Mouse (Mus musculus): ENCODE data around the gene Dnajb11. TPM values are rescaled to one million over a fixed set of nuclear protein-coding genes. Genes with fewer than 3 reads are reported as not detected.

Gene Dnajb11
- polyA plus RNA-seq, 1 experiment from 2014 or later = 105 TPM

DNA sequence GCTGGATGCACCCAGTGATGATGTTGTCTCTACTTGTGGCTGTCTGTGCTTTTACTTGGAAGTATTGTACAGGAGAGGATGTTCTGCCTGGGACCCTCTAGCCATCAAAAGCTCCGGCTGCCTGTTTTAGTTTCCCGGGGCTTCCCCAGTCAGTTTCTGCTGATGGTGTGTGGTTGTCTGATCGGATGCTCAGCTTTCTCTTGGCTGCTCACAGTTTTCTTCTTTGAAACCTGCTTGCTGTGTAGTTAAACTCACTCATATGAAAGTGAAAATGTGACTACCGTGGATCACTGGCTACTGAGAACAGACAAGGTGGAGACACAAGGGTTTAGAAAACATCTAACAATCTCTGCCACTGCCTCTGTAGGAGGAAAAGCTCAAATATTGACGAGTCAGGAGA is 25.8 kb downstream of the Dnajb11 start:
- ATAC-seq (ENCODE audit: insufficient number of reproducible peaks, low FRiP score, low TSS enrichment, low read depth) = no peak
- H3K9me3 ChIP-seq (replicated peaks) = no peaks in the 10 kb centered on the region
- H3K4me3 ChIP-seq (replicated peaks) = no peak overlapping the region
- H3K9ac ChIP-seq = no peak overlapping the region
- H3K4me2 ChIP-seq (replicated peaks) = no peak overlapping the region
- H3K36me3 ChIP-seq = no peaks in the 10 kb centered on the region
- 73% methylated on average over 5 of the region's 5 CpGs for WGBS
- H3K27ac ChIP-seq (replicated peaks) = no peak overlapping the region
- H3K27me3 ChIP-seq = no peaks in the 10 kb centered on the region; the same call in 1 of the 2 replicates
- H3K4me1 ChIP-seq = peaks cover 12% of the 10 kb centered on the region

DNA sequence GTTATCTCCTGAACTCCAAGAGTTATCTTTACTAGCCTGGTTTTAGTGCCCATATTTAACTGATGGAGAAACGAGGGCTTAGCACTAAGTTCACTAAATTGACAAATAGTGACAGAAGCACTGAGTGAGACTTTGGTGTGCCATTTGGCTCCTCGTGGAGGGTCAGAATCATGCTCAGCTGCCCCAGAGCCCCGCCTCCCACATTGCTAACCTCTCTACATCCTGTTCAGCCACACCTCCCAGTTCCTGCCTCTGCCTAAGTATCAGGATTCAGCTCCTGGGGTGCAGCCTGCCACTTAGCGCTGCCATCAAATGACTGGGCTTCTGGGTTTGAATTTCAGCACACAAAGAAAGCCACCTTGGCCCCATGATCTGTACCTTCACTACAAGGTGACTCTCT is 27.7 kb downstream of the Dnajb11 start:
- H3K36me3 ChIP-seq = no peaks in the 10 kb centered on the region
- no peaks in the 10 kb centered on the region for H3K9me3 ChIP-seq (replicated peaks)
- H3K9ac ChIP-seq = no peak overlapping the region
- no peak overlapping the region for H3K27ac ChIP-seq (replicated peaks)
- H3K4me3 ChIP-seq (replicated peaks) = no peak overlapping the region
- no peak overlapping the region for H3K4me2 ChIP-seq (replicated peaks)
- no peak for ATAC-seq (ENCODE audit: insufficient number of reproducible peaks, low FRiP score, low TSS enrichment, low read depth)
- H3K27me3 ChIP-seq = no peaks in the 10 kb centered on the region; the same call in 1 of the 2 replicates
- H3K4me1 ChIP-seq = peaks cover 9% of the 10 kb centered on the region; the same call in 1 of the 2 replicates
- WGBS = 45% methylated on average over 4 of the region's 4 CpGs

DNA sequence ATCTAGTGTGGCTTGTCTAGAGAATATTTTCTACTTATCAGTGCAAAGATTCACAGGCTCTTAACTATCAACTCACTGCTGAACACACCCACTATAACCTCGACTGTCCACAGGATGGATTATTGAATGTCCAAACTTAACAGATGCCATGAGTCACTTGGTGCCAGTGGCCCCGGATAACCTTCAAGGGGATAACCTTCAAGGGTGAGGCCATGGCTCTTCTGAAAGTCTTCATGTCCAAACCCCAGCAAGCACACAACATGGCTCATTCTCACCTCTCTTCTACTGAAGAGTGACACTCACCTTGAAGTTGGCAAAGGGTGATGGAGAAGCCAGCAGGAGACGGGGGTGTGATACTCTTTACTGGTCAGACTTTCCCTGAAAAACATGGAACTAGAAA is 29.1 kb downstream of the Dnajb11 start:
- no peaks in the 10 kb centered on the region; the same call in 1 of the 2 replicates for H3K27me3 ChIP-seq
- 75% methylated on average over 3 of the region's 3 CpGs for WGBS
- no peaks in the 10 kb centered on the region for H3K9me3 ChIP-seq (replicated peaks)
- H3K4me1 ChIP-seq = no peaks in the 10 kb centered on the region
- no peaks in the 10 kb centered on the region for H3K36me3 ChIP-seq
- H3K4me2 ChIP-seq (replicated peaks) = no peak overlapping the region
- no peak overlapping the region for H3K27ac ChIP-seq (replicated peaks)
- ATAC-seq (ENCODE audit: insufficient number of reproducible peaks, low FRiP score, low TSS enrichment, low read depth) = no peak
- H3K4me3 ChIP-seq (replicated peaks) = no peak overlapping the region
- no peak overlapping the region for H3K9ac ChIP-seq

DNA sequence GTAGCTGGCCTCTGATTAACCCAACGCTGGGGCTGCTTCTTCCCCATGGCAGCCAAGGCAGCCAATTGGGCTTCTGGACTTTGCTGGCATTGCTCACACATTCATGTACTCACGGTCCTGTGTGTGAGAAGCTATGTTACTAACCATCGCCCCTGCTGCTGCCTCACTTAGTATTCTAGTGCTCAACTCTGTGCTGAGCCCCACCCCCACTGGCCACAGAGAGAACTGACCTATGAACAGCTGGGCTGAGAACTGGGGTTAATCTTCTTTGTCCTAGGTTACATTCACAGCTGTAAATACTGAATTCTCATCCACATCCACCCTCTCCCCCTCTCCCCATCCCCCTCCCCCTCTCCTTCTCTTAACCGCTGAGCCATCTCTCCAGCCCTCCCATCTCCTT is 31.2 kb downstream of the Dnajb11 start:
- ATAC-seq (ENCODE audit: insufficient number of reproducible peaks, low FRiP score, low TSS enrichment, low read depth) = no peak
- H3K9ac ChIP-seq = no peak overlapping the region
- H3K27me3 ChIP-seq = no peaks in the 10 kb centered on the region; the same call in none of the 2 replicates
- H3K9me3 ChIP-seq (replicated peaks) = no peaks in the 10 kb centered on the region
- WGBS = 80% methylated on average over 4 of the region's 4 CpGs
- H3K36me3 ChIP-seq = no peaks in the 10 kb centered on the region
- no peaks in the 10 kb centered on the region for H3K4me1 ChIP-seq
- H3K27ac ChIP-seq (replicated peaks) = no peak overlapping the region
- H3K4me3 ChIP-seq (replicated peaks) = no peak overlapping the region
- H3K4me2 ChIP-seq (replicated peaks) = no peak overlapping the region

DNA sequence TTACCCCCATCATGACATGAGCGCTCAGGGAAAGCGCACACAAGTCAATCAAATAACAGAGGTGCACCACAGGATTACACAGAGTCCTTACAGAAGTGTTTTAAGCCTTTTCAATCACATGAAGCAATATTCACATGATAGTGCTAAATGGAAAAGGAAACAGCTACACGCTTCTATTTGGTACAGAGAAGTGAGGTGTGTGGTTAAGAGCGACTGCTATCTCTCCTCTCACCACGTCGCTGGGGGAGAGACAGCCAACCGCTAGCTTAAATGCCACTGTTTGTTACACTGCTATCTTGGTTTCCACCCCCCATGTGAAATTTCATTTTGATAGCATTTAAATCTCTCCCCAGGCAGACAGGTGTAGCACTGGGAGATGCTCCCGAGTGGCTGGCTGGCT is 32.1 kb downstream of the Dnajb11 start:
- Histone ChIP-seq H3K9ac (no peak overlapping the region), H3K36me3 (no peaks in the 10 kb centered on the region), H3K27me3 (no peaks in the 10 kb centered on the region; the same call in none of the 2 replicates), H3K4me1 (no peaks in the 10 kb centered on the region), H3K9me3 (replicated peaks) (no peaks in the 10 kb centered on the region), H3K27ac (replicated peaks) (no peak overlapping the region), H3K4me2 (replicated peaks) (no peak overlapping the region), H3K4me3 (replicated peaks) (no peak overlapping the region)
- ATAC-seq (ENCODE audit: insufficient number of reproducible peaks, low FRiP score, low TSS enrichment, low read depth) = no peak
- 83% methylated on average over 8 of the region's 8 CpGs for WGBS

DNA sequence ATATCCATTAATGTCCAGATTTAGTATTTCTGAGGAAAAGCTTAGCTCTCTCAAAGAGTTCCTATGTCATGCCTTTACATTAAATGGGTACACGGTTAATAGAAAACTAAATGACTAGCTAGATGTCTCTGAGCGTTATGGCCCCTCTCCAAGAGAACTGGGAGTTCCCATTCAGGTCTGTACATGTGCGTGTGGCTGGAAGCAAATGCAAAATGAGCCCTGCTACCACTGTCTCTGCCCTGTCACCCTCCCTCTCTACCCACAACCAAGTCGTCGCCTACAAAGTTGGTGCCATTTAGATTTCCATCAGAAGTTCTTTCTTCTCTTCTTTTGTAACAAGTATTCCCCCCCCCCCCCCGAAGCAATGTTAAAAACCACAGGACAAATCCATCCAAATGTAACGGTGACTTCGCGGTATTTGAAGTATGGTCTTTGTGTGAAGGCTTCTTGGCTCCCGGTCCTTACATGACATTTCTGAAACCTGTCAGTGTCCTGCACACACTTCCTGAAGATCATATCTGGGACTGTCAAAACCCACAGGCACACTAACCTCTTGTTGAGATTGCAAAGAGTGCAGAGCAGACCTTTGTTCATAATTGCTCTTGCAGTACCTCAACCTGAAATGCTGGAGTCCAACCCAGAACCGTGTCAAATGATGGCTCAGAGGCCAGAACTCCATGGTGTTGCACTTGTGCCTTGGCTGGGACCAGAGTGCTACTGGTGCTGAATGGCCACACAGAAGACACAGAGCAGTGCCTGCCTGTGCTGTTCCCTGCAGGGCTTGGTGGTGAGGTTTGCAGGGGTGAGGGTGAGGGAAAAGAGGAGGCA is 33.3 kb downstream of the Dnajb11 start, which contains the start of gene Ahsg:
Gene Ahsg, plus strand, starts transcription at position 595 of the 828 bp plus-strand sequence.
- ATAC-seq (ENCODE audit: insufficient number of reproducible peaks, low FRiP score, low TSS enrichment, low read depth) = no peak
- 61% methylated on average over 11 of the region's 11 CpGs for WGBS

DNA sequence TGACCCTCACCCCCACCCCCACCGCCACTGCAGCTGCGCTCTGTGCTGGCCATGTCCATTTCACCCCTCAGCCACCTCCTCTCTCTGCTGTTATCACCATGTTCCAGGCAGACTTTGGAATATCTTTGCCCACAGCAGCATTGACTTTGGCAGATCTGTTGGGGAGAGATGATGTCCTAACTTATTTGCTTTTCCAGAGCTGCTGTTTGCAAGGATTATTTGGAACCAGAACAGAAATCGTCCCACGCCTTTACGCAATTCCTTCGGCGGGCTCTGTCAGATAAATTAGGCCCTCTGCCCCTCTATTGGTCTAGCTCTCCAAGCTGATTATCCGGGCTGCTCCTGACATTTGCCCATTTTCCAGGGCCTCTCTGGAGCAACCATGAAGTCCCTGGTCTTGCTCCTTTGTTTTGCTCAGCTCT is 34.1 kb downstream of the Dnajb11 start:
- WGBS = 87% methylated on average over 8 of the region's 8 CpGs
- Histone ChIP-seq H3K9ac (no peak overlapping the region), H3K27me3 (no peaks in the 10 kb centered on the region; the same call in none of the 2 replicates), H3K4me3 (replicated peaks) (no peak overlapping the region), H3K9me3 (replicated peaks) (no peaks in the 10 kb centered on the region), H3K4me2 (replicated peaks) (no peak overlapping the region), H3K36me3 (no peaks in the 10 kb centered on the region), H3K4me1 (no peaks in the 10 kb centered on the region), H3K27ac (replicated peaks) (no peak overlapping the region)
- ATAC-seq (ENCODE audit: insufficient number of reproducible peaks, low FRiP score, low TSS enrichment, low read depth) = no peak

More for the DNA sequence above, 33.3 kb downstream of the Dnajb11 start, which contains the start of gene Ahsg:
- Histone ChIP-seq H3K9me3 (replicated peaks) (no peaks in the 10 kb centered on the region), H3K27me3 (no peaks in the 10 kb centered on the region; the same call in none of the 2 replicates), H3K4me1 (no peaks in the 10 kb centered on the region), H3K9ac (no peak within 1 kb of the TSS), H3K4me2 (replicated peaks) (no peak within 1 kb of the TSS), H3K36me3 (no peaks in the 10 kb centered on the region), H3K27ac (replicated peaks) (no peak within 1 kb of the TSS), H3K4me3 (replicated peaks) (no peak within 1 kb of the TSS)

DNA sequence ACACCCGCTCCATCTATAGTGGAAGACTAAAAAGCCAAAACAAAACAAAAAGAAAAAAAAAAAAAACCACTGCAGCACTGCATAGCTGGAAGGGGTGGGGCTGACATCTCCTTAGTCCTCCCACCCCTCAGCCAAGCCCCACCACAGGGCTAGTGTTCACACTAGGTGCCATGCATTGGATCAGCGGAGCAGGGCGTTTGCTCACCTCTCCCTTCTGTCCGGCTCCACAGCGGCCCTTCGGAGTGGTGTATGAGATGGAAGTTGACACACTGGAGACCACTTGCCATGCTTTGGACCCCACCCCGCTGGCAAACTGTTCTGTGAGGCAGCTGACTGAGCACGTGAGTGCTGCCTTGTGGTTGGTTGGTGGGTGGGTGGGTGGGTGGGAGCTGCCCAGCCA is 36.5 kb downstream of the Dnajb11 start:
- H3K4me3 ChIP-seq (replicated peaks) = no peak overlapping the region
- 72% methylated on average over 8 of the region's 8 CpGs for WGBS
- no peaks in the 10 kb centered on the region for H3K4me1 ChIP-seq

DNA sequence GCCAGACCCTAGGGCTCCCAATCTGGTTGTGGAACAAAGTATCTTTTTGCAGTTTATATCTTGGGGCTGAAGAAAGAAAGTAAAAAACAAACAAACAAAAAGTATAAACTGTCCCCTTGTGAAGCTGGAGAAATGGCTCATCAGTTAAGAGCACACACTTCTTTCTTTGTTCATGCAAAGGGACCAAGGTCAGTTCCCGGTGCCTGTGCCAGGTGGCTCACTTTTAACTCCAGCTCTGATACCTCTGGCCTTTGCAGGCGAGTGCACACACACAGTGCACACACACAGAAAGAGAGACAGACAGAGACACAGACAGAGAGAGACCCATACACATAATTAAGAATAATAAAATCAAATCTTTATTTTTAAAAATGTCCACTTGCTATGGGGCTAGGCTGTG is 39.0 kb downstream of the Dnajb11 start:
- Histone ChIP-seq H3K27ac (replicated peaks) (no peak overlapping the region), H3K4me1 (no peaks in the 10 kb centered on the region), H3K36me3 (no peaks in the 10 kb centered on the region), H3K27me3 (no peaks in the 10 kb centered on the region; the same call in 1 of the 2 replicates), H3K9me3 (replicated peaks) (no peaks in the 10 kb centered on the region), H3K4me3 (replicated peaks) (no peak overlapping the region), H3K4me2 (replicated peaks) (no peak overlapping the region), H3K9ac (no peak overlapping the region)
- 63% methylated on average over 2 of the region's 2 CpGs for WGBS
- no peak for ATAC-seq (ENCODE audit: insufficient number of reproducible peaks, low FRiP score, low TSS enrichment, low read depth)

More for the DNA sequence above, 36.5 kb downstream of the Dnajb11 start:
- no peak for ATAC-seq (ENCODE audit: insufficient number of reproducible peaks, low FRiP score, low TSS enrichment, low read depth)
- Histone ChIP-seq H3K4me2 (replicated peaks) (no peak overlapping the region), H3K27me3 (no peaks in the 10 kb centered on the region; the same call in 1 of the 2 replicates), H3K27ac (replicated peaks) (no peak overlapping the region), H3K36me3 (no peaks in the 10 kb centered on the region), H3K9me3 (replicated peaks) (no peaks in the 10 kb centered on the region), H3K9ac (no peak overlapping the region)

DNA sequence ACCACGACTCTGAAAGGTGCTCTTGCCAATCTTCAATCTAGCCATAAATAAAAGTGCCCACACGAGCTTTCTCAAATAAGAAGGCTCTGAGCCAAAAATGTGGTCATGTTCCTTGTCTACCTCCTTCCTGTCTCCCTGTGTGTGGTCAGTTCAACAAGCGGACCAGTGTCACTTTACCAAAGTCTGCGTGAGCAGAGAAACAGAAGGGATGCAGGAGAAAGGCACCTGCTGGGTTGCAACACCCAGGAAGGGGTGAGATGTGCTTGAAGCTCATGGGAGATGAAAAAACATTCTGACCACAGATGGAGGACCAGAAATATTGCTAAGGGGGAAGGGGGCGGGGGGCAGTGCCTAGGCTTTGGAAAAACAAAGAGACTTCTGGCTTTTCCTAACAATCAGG is 41.7 kb downstream of the Dnajb11 start:
- Histone ChIP-seq H3K9me3 (replicated peaks) (no peaks in the 10 kb centered on the region), H3K27ac (replicated peaks) (no peak overlapping the region), H3K36me3 (no peaks in the 10 kb centered on the region), H3K4me1 (no peaks in the 10 kb centered on the region), H3K4me3 (replicated peaks) (no peak overlapping the region), H3K9ac (no peak overlapping the region), H3K4me2 (replicated peaks) (no peak overlapping the region), H3K27me3 (no peaks in the 10 kb centered on the region)
- WGBS = 50% methylated on average over 5 of the region's 5 CpGs
- ATAC-seq (ENCODE audit: insufficient number of reproducible peaks, low FRiP score, low TSS enrichment, low read depth) = no peak

DNA sequence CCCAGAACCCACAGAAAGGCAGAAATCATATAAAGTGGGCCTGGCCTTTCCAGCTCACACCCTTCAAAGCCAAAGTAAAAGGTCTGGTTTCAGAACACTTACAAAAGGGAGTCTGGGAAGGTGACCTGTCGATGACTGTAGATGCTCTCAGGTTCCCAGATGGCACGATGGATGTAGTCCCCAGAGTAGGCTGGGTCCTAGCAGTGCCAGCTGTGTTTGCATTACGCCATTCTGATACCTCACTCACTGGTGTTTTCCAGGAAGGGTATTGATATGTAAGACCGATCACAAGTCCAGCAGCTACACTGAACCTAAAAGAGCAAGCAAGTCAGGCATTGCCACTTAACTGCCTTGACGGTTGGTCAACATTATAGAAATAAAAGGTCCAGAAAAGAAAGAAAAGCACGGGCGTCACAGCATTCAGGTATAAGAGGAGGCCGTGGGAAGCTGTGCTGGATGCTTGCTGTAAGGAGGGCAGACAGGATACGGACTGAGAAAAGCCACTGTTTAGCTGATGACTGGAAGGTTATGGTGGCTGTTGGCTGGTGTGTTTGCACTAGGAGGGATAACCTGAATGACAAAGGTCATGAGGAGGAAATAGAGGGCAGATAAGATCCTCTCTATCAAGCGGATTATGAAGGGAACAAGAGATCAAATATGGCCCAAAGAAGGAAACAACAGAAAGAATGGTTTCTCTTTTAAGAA is 42.4 kb downstream of the Dnajb11 start:
- no peaks in the 10 kb centered on the region for H3K27me3 ChIP-seq
- H3K9ac ChIP-seq = no peak overlapping the region
- ATAC-seq (ENCODE audit: insufficient number of reproducible peaks, low FRiP score, low TSS enrichment, low read depth) = no peak
- H3K4me1 ChIP-seq = no peaks in the 10 kb centered on the region
- H3K27ac ChIP-seq (replicated peaks) = no peak overlapping the region
- H3K36me3 ChIP-seq = no peaks in the 10 kb centered on the region
- no peak overlapping the region for H3K4me2 ChIP-seq (replicated peaks)
- H3K4me3 ChIP-seq (replicated peaks) = no peak overlapping the region
- WGBS = 81% methylated on average over 10 of the region's 10 CpGs
- no peaks in the 10 kb centered on the region for H3K9me3 ChIP-seq (replicated peaks)
